Comparison of ENCODE assay signal across 9 mouse cellular contexts in genomic region chr19:36111054-36111895, GRCm38 (mm10). TPM values are rescaled to one million over a fixed set of nuclear protein-coding genes. Genes with fewer than 3 reads are reported as not detected.
DNase-seq lines count a peak whose midpoint lies in the region; ATAC-seq and TF ChIP-seq lines count a peak whose summit lies in the region.
"Had no signal": no experiment of that assay in that cellular context is flagged by ENCODE, and none has a peak within 500 bp of the region (broad histone marks: within the 10 kb centered on the region; RNA-seq: fewer than 3 reads in every experiment).

No protein-coding gene starts in this region.

- intact Hi-C loops in gastrocnemius, adult 2 months (cut with DNase I), result loop anchor here (1.0 to 5.0 kb wide), 2 partner anchors 71 to 329 kb away; no protein-coding TSS in a partner anchor
- intact Hi-C loops in gastrocnemius, postnatal 36 days (cut with DNase I), result loop anchor here (5.0 kb wide), 1 partner anchor 331 kb away; no protein-coding TSS in a partner anchor

- DNase-seq in gastrocnemius, adult 2 months, result no peak
- no peak for DNase-seq in gastrocnemius, postnatal 36 days
- DNase-seq in thymus, postnatal 0 days (ENCODE audit: low spot score), result peak; percentile 28
- DNase-seq in thymus, postnatal 25 days, result no peak
- DNase-seq in left cerebral cortex, adult 11 months (ENCODE audit: low spot score), result no peak

- ATAC-seq in heart, embryonic 16.5 days (replicated peaks; ENCODE audit: extremely low read depth, insufficient read depth, low FRiP score), result peak; percentile 47
- ATAC-seq in midbrain, embryonic 15.5 days (replicated peaks), result peak; percentile 43
- ATAC-seq in megakaryocyte-erythroid progenitor cell, adult 5-6 weeks (replicated peaks; ENCODE audit: low FRiP score, low TSS enrichment, poor library complexity, severe bottlenecking), result no peak

- H3K4me1 ChIP-seq in heart, embryonic 16.5 days (ENCODE audit: control insufficient read depth, insufficient read depth, low read length), result no peaks in the 10 kb centered on the region; the same call in 1 of the 2 replicates
- H3K4me1 ChIP-seq in midbrain, embryonic 15.5 days, result 0 out of 2 replicates have a peak, but pooled peaks cover 2% of the 10 kb centered on the region

- H3K4me2 ChIP-seq in heart, embryonic 16.5 days (ENCODE audit: low read depth, low read length), result no peak overlapping the region
- peak overlapping the region; percentile 31; the same call in 1 of the 2 replicates for H3K4me2 ChIP-seq in midbrain, embryonic 15.5 days

- H3K9ac ChIP-seq in heart, embryonic 16.5 days (ENCODE audit: low read length), result no peak overlapping the region
- no peak overlapping the region for H3K9ac ChIP-seq in midbrain, embryonic 15.5 days

- no peaks in the 10 kb centered on the region for H3K27me3 ChIP-seq in heart, embryonic 16.5 days (ENCODE audit: control insufficient read depth, insufficient read depth, low read length)
- H3K27me3 ChIP-seq in midbrain, embryonic 15.5 days (replicated peaks), result no peaks in the 10 kb centered on the region

- 19% methylated on average over 7 of the region's 7 CpGs for WGBS in heart, embryonic 16.5 days
- 35% methylated on average over 7 of the region's 7 CpGs for WGBS in midbrain, embryonic 15.5 days

- peak; percentile 72 for TF ChIP-seq CTCF in gastrocnemius, adult 2 months (IDR thresholded peaks at IDR 0.05)

- no peaks in the 10 kb centered on the region for H3K36me3 ChIP-seq in heart, embryonic 16.5 days (ENCODE audit: control insufficient read depth, insufficient read depth)
- H3K36me3 ChIP-seq in midbrain, embryonic 15.5 days (replicated peaks), result no peaks in the 10 kb centered on the region

- no peak overlapping the region for H3K4me3 ChIP-seq in gastrocnemius, adult 2 months
- no peak overlapping the region for H3K4me3 ChIP-seq in heart, embryonic 16.5 days (ENCODE audit: low read length)
- H3K4me3 ChIP-seq in midbrain, embryonic 15.5 days, result no peak overlapping the region

- H3K9me3 ChIP-seq in heart, embryonic 16.5 days (replicated peaks; ENCODE audit: control insufficient read depth, low read length), result no peaks in the 10 kb centered on the region
- H3K9me3 ChIP-seq in midbrain, embryonic 15.5 days, result no peaks in the 10 kb centered on the region

- H3K27ac ChIP-seq in gastrocnemius, adult 2 months, result no peak overlapping the region
- peak overlapping the region; percentile 55 for H3K27ac ChIP-seq in heart, embryonic 16.5 days (ENCODE audit: low read length)
- no peak overlapping the region for H3K27ac ChIP-seq in midbrain, embryonic 15.5 days

RNA-seq across cellular contexts. Expression of gene Ankrd1, which starts 8.6 kb away (rescaled TPM):
- total RNA-seq in gastrocnemius, adult 2 months (2021), result 10 to 100 TPM in 1 of 2 experiments, 1 to 10 TPM in 1; 4.2 to 10.1 TPM
- total RNA-seq in gastrocnemius, postnatal 36 days (2021), result 10 to 100 TPM in 1 of 2 experiments, 1 to 10 TPM in 1; 9.5 to 11.4 TPM
- polyA plus RNA-seq in thymus, postnatal 0 days (2015; fragmentation: Nextera tagmentation; extraction: Ambion mirVana), result 0.10 and 0.22 TPM in 2 replicates
- 427 and 514 TPM in 2 replicates for polyA plus RNA-seq in heart, embryonic 16.5 days (2015; fragmentation: Nextera tagmentation; extraction: Ambion mirVana)
- 0.18 TPM in 1 of 2 replicates, not detected in the other for polyA plus RNA-seq in midbrain, embryonic 15.5 days (2015; fragmentation: Nextera tagmentation; extraction: Ambion mirVana)
- total RNA-seq in megakaryocyte-erythroid progenitor cell, adult 5-6 weeks (2014; fragmentation: Nextera tagmentation), result not detected in 2 replicates
- total RNA-seq in megakaryocyte-erythroid progenitor cell, adult 5-6 weeks (2017), result not detected in 2 replicates
- polyA plus RNA-seq: testis, adult 2 months had no signal

RNA-seq across cellular contexts. Expression of gene Rpp30, which starts 27.8 kb away (rescaled TPM):
- 10 to 100 TPM; 17.4 to 17.8 TPM for total RNA-seq in gastrocnemius, adult 2 months (2021)
- 10 to 100 TPM; 14.7 to 17.3 TPM for total RNA-seq in gastrocnemius, postnatal 36 days (2021)
- polyA plus RNA-seq in thymus, postnatal 0 days (2015; fragmentation: Nextera tagmentation; extraction: Ambion mirVana), result 92.1 and 92.3 TPM in 2 replicates
- 45.2 and 48.1 TPM in 2 replicates for polyA plus RNA-seq in heart, embryonic 16.5 days (2015; fragmentation: Nextera tagmentation; extraction: Ambion mirVana)
- polyA plus RNA-seq in midbrain, embryonic 15.5 days (2015; fragmentation: Nextera tagmentation; extraction: Ambion mirVana), result 60.3 and 64.4 TPM in 2 replicates
- 52.0 and 57.9 TPM in 2 replicates for total RNA-seq in megakaryocyte-erythroid progenitor cell, adult 5-6 weeks (2014; fragmentation: Nextera tagmentation)
- 69.3 and 79.7 TPM in 2 replicates for total RNA-seq in megakaryocyte-erythroid progenitor cell, adult 5-6 weeks (2017)

RNA-seq across cellular contexts. Expression of gene Htr7, which starts 54.0 kb away (rescaled TPM):
- total RNA-seq in gastrocnemius, adult 2 months (2021), result under 1 TPM; 0.43 to 0.59 TPM
- total RNA-seq in gastrocnemius, postnatal 36 days (2021), result under 1 TPM; 0.48 to 0.72 TPM
- 3.0 and 3.2 TPM in 2 replicates for polyA plus RNA-seq in thymus, postnatal 0 days (2015; fragmentation: Nextera tagmentation; extraction: Ambion mirVana)
- polyA plus RNA-seq in heart, embryonic 16.5 days (2015; fragmentation: Nextera tagmentation; extraction: Ambion mirVana), result 0.20 and 0.74 TPM in 2 replicates
- polyA plus RNA-seq in midbrain, embryonic 15.5 days (2015; fragmentation: Nextera tagmentation; extraction: Ambion mirVana), result 8.5 and 8.7 TPM in 2 replicates
- total RNA-seq in megakaryocyte-erythroid progenitor cell, adult 5-6 weeks (2014; fragmentation: Nextera tagmentation), result not detected in 2 replicates
- total RNA-seq in megakaryocyte-erythroid progenitor cell, adult 5-6 weeks (2017), result not detected in 2 replicates

Comparison
In these comparisons a context has a peak if more than half of its experiments do, and no peak if none do; other contexts are left out.
1. RNA of gene Ankrd1, which starts 8.6 kb away (total RNA-seq): 9.5 to 11.4 TPM in gastrocnemius, postnatal 36 days and 4.2 to 10.1 TPM in gastrocnemius, adult 2 months; not detected in megakaryocyte-erythroid progenitor cell, adult 5-6 weeks; every median in the first group is over 4 times any median in the second.